Mouse (Mus musculus): ENCODE measurements at regions not wholly inside any gene's neighbourhood (a gene's known extent, or its start where the extent isn't known, plus 50 kb on each side); places are given as distances from the start of the nearest gene placed in this dataset.

GRCm38 (mm10) chr3:143752660-143753059, 452.4 kb downstream of the Lmo4 start:
- TF ChIP-seq EP300 (IDR thresholded peaks at IDR 0.05) (no peak), CTCF (IDR thresholded peaks at IDR 0.05) (peak; percentile 24)

All from lung, postnatal 0 days (tissue).